Mouse (Mus musculus) C2C12 (cell line): ENCODE results near the gene Timp2.

Source experiments
- CTCF ChIP-seq: IDR thresholded peaks from one replicate; pipeline ENCODE4 v1.5.1; 2011; ENCODE audit not compliant: control insufficient read depth, insufficient read depth, insufficient read length
- MAX ChIP-seq: IDR thresholded peaks from one replicate; pipeline ENCODE4 v1.6.1; 2011; ENCODE audit warnings: mild to moderate bottlenecking, control low read depth
- USF1 ChIP-seq: IDR thresholded peaks from one replicate; pipeline ENCODE4 v1.6.1; 2011; ENCODE audit warnings: low read depth, mild to moderate bottlenecking, control low read depth, moderate library complexity

DNA sequence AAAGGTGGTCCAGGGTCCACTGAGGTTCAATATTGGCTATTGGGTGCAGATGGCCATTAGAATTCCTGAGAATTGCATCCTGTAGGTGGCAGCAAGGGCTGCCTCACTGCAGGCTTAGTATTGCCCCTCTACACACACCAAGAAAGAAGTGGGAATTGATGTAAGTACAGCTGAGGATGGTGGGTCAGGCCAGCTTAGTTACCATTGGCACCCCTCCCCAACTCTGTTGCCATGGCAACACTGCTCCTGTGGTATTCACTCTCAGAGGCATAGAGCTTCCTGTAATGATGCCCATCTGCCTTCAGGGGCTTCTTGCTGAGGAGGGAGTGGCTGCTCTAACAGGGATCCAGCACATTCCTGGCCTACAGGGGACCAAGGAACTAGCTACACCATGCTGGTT is 19.5 kb upstream of the Timp2 start:
- TF ChIP-seq MAX (no peak), CTCF (no peak), USF1 (no peak)
